Mouse (Mus musculus) midbrain, embryonic 14.5 days (tissue): ENCODE results near the gene Ambra1. TPM values are rescaled to one million over a fixed set of nuclear protein-coding genes. Genes with fewer than 3 reads are reported as not detected.

Experiments
- ATAC-seq: fragments of 200-750 bp; cut with Nextera tagmentation; 2 replicates; pipeline ENCODE4 v1.8.0; 2017; ENCODE audit warnings: moderate number of reproducible peaks, moderate library complexity; ENCODE audit not compliant: low FRiP score, low TSS enrichment
- DNase-seq: peaks from one replicate; pipeline ENCODE4 v3.0.0-alpha.2; 2015
- H3K27ac ChIP-seq: fragments of 300-500 bp; sonication (generic); replicated peaks from 2 replicates; pipeline ENCODE4 v1.5.1; 2014; ENCODE audit warnings: mild to moderate bottlenecking, low read depth, low read length, moderate library complexity
- H3K27me3 ChIP-seq: fragments of 300-500 bp; sonication (generic); 2 replicates; pipeline ENCODE4 v1.6.1; 2014; ENCODE audit warnings: low read length, control low read depth, mixed read lengths; ENCODE audit not compliant: control insufficient read depth, insufficient read depth
- H3K36me3 ChIP-seq: fragments of 300-500 bp; sonication (generic); 2 replicates; pipeline ENCODE4 v1.6.1; 2014; ENCODE audit warnings: low read length, control low read depth; ENCODE audit not compliant: control insufficient read depth, insufficient read depth
- H3K4me1 ChIP-seq: fragments of 300-500 bp; sonication (generic); 2 replicates; pipeline ENCODE4 v1.6.1; 2014; ENCODE audit warnings: mild to moderate bottlenecking, antibody characterized with exemption, low read length, control low read depth; ENCODE audit not compliant: control insufficient read depth, insufficient read depth
- H3K4me2 ChIP-seq: fragments of 300-500 bp; sonication (generic); 2 replicates; pipeline ENCODE4 v1.6.1; 2014; ENCODE audit warnings: mild to moderate bottlenecking, low read length, moderate library complexity
- H3K4me3 ChIP-seq: fragments of 300-500 bp; sonication (generic); replicated peaks from 2 replicates; pipeline ENCODE4 v1.5.1; 2014; ENCODE audit warnings: low read depth, low read length
- H3K9ac ChIP-seq: fragments of 300-500 bp; sonication (generic); replicated peaks from 2 replicates; pipeline ENCODE4 v1.6.1; 2014; ENCODE audit warnings: mild to moderate bottlenecking, low read length, moderate library complexity
- H3K9me3 ChIP-seq: fragments of 300-500 bp; sonication (generic); 2 replicates; pipeline ENCODE4 v1.6.1; 2016; ENCODE audit warnings: low read length, control low read depth, mixed read lengths; ENCODE audit not compliant: control insufficient read depth
- WGBS: fragments of 180-500 bp; shearing (Covaris S2); extraction: QIAGEN DNeasy Blood & Tissue Kit; methylation state at CpG from one replicate; pipeline ENCODE4 v1.1.7; 2014; 5-methylcytosine and 5-hydroxymethylcytosine counted together
- polyA plus RNA-seq: library from polyadenylated mRNA; unstranded; fragments of >200 nt; fragmentation: Nextera tagmentation; extraction: Ambion mirVana; gene quantifications from 2 replicates; pipeline ENCODE4 v1.2.1, GENCODE M21; 2014

Ambra1 gene
- polyA plus RNA-seq, 1 experiment from 2014 or later = 22.8 TPM

GRCm38 (mm10) chr2:91958049-91958448, 228.1 kb downstream of the Ambra1 start:
- DNase-seq (no peak), ATAC-seq (no peak)
- Histone ChIP-seq H3K4me3 (no peak overlapping the region), H3K4me1 (peaks cover 22% of the 10 kb centered on the region), H3K27ac (no peak overlapping the region), H3K36me3 (no peaks in the 10 kb centered on the region), H3K27me3 (no peaks in the 10 kb centered on the region), H3K9me3 (no peaks in the 10 kb centered on the region), H3K9ac (no peak overlapping the region), H3K4me2 (no peak overlapping the region)
- 85% methylated on average over 8 of the region's 8 CpGs for WGBS

GRCm38 (mm10) chr2:91958701-91959457, 228.9 kb downstream of the Ambra1 start:
- 52% methylated on average over 10 of the region's 10 CpGs for WGBS
- no peak for ATAC-seq
- no peak overlapping the region for H3K27ac ChIP-seq

GRCm38 (mm10) chr2:91959544-91960410, 229.8 kb downstream of the Ambra1 start:
- H3K27ac ChIP-seq = no peak overlapping the region

More at GRCm38 (mm10) chr2:91958701-91959457, 228.9 kb downstream of the Ambra1 start:
- Histone ChIP-seq H3K9ac (no peak overlapping the region), H3K36me3 (no peaks in the 10 kb centered on the region), H3K4me2 (no peak overlapping the region), H3K4me3 (no peak overlapping the region), H3K27me3 (no peaks in the 10 kb centered on the region), H3K9me3 (no peaks in the 10 kb centered on the region), H3K4me1 (peaks cover 22% of the 10 kb centered on the region)
- DNase-seq = peak; percentile 79

GRCm38 (mm10) chr2:91960459-91960858, 230.5 kb downstream of the Ambra1 start:
- Histone ChIP-seq H3K9ac (no peak overlapping the region), H3K4me1 (peaks cover 22% of the 10 kb centered on the region), H3K36me3 (no peaks in the 10 kb centered on the region), H3K27me3 (no peaks in the 10 kb centered on the region), H3K27ac (no peak overlapping the region), H3K4me3 (no peak overlapping the region), H3K9me3 (no peaks in the 10 kb centered on the region), H3K4me2 (no peak overlapping the region)
- 92% methylated on average over 5 of the region's 5 CpGs for WGBS
- DNase-seq = no peak
- no peak for ATAC-seq

More at GRCm38 (mm10) chr2:91959544-91960410, 229.8 kb downstream of the Ambra1 start:
- Histone ChIP-seq H3K9me3 (no peaks in the 10 kb centered on the region), H3K4me1 (peaks cover 22% of the 10 kb centered on the region), H3K27me3 (no peaks in the 10 kb centered on the region), H3K9ac (no peak overlapping the region), H3K36me3 (no peaks in the 10 kb centered on the region), H3K4me2 (no peak overlapping the region), H3K4me3 (no peak overlapping the region)
- ATAC-seq (no peak), DNase-seq (no peak)
- 79% methylated on average over 11 of the region's 11 CpGs for WGBS

GRCm38 (mm10) chr2:91961901-91962761, 232.2 kb downstream of the Ambra1 start:
- Histone ChIP-seq H3K4me3 (peak overlapping the region; percentile 78), H3K9me3 (no peaks in the 10 kb centered on the region), H3K27me3 (no peaks in the 10 kb centered on the region), H3K27ac (no peak overlapping the region), H3K4me1 (peaks cover 19% of the 10 kb centered on the region), H3K4me2 (peak overlapping the region; percentile 90), H3K9ac (peak overlapping the region; percentile 82), H3K36me3 (no peaks in the 10 kb centered on the region)
- no peak for ATAC-seq
- no peak for DNase-seq
- 63% methylated on average over 4 of the region's 4 CpGs for whole genome bisulfite sequencing

- no peaks in the 10 kb centered on the region for H3K9me3 ChIP-seq
- H3K27me3 ChIP-seq = no peaks in the 10 kb centered on the region
- under 1% methylated on average over 36 of the region's 39 CpGs for WGBS
- peak overlapping the region; percentile 78 for H3K4me3 ChIP-seq
- H3K4me2 ChIP-seq = peak overlapping the region; percentile 90
- peaks cover 17% of the 10 kb centered on the region for H3K4me1 ChIP-seq
- peak overlapping the region; percentile 82 for H3K9ac ChIP-seq
- DNase-seq (no peak), ATAC-seq (no peak; the same call in none of the 2 replicates)
- peak overlapping the region; percentile 77 for H3K27ac ChIP-seq
- H3K36me3 ChIP-seq = no peaks in the 10 kb centered on the region
Measured at GRCm38 (mm10) chr2:91962864-91963401, 233.0 kb downstream of the Ambra1 start.

GRCm38 (mm10) chr2:91963443-91963932, 233.6 kb downstream of the Ambra1 start:
- no peaks in the 10 kb centered on the region for H3K36me3 ChIP-seq
- peak overlapping the region; percentile 77 for H3K27ac ChIP-seq
- peaks cover 17% of the 10 kb centered on the region for H3K4me1 ChIP-seq
- H3K4me2 ChIP-seq = peak overlapping the region; percentile 90
- WGBS = 1% methylated on average over 56 of the region's 57 CpGs
- H3K27me3 ChIP-seq = no peaks in the 10 kb centered on the region
- H3K9me3 ChIP-seq = no peaks in the 10 kb centered on the region
- peak overlapping the region; percentile 78 for H3K4me3 ChIP-seq
- DNase-seq (peak; percentile 95), ATAC-seq (peak; percentile 95)
- peak overlapping the region; percentile 82 for H3K9ac ChIP-seq
